Mouse (Mus musculus) MEL-GATA-1-ER (cell line): ENCODE data around the gene Gabbr2.

Experiments used
- DNase-seq: peaks from one replicate; pipeline ENCODE4 v3.0.0-alpha.2; 2012; ENCODE audit warnings: low read depth; ENCODE audit errors: extremely low read depth

Gene Gabbr2

DNA sequence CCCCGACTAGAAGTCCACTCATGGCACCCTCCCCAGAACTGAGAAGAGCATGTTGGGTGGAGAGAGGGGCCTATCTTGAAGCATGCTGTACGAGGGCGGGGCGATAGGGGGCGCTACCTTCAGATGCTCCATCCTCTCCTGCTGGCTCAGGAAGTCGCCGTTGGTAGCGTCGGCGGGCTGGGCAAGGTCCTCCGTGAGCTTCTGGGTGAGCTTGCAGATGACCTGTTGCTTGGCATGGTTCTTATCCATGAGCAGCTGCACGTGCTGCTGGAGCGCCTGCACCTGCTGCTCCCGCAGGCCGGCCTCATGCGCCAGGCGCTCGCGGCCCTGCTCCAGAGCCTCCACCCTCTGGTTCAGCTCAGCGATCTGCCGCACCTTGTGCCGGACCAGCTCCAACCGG is 371.3 kb downstream of the Gabbr2 start:
- peak; percentile 72 for DNase-seq

- DNase-seq, result no peak
Observed at GRCm38 (mm10) chr4:46618196-46618817, 373.4 kb downstream of the Gabbr2 start.

- DNase-seq, result no peak
Observed at GRCm38 (mm10) chr4:46617408-46617807, 374.3 kb downstream of the Gabbr2 start.

GRCm38 (mm10) chr4:46614641-46615040 is 377.0 kb downstream of the Gabbr2 start:
- no peak for DNase-seq

DNA sequence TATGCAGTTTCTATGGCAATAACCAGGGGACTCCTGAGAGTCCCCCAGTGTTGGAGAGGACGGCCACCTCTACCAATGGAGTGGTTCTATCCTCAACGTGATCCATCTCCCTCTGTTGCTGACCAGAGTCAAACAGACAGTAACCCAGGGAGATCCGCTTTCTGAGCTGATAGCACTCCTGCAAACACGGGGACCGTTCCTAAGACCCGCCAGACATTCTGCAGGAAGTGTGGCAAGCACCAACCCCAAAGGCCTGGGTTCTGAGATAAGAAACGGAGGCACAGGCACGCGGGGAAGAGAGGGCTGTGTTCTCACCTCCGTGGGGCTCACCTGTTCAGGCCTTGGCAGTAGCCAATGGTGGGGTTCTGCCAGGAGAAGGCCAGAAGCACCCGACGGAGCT is 378.1 kb downstream of the Gabbr2 start:
- no peak for DNase-seq
